Mouse (Mus musculus) heart, embryonic 11.5 days (tissue): ENCODE results near the gene Wt1. TPM values are rescaled to one million over a fixed set of nuclear protein-coding genes. Genes with fewer than 3 reads are reported as not detected.

ENCODE experiments used
- ATAC-seq: fragments of 200-750 bp; cut with Nextera tagmentation; replicated peaks from 2 replicates; pipeline ENCODE4 v1.8.0; 2017; ENCODE audit warnings: moderate library complexity; ENCODE audit not compliant: insufficient number of reproducible peaks, low FRiP score, low TSS enrichment
- H3K27ac ChIP-seq: fragments of 300-500 bp; sonication (generic); 2 replicates; pipeline ENCODE4 v1.5.1; 2014; ENCODE audit warnings: mild to moderate bottlenecking, low read depth, low read length
- H3K27me3 ChIP-seq: fragments of 300-500 bp; sonication (generic); 2 replicates; pipeline ENCODE4 v1.6.1; 2014; ENCODE audit warnings: mild to moderate bottlenecking, low read length, mixed read lengths; ENCODE audit not compliant: control insufficient read depth, insufficient read depth
- H3K36me3 ChIP-seq: fragments of 300-500 bp; sonication (generic); 2 replicates; pipeline ENCODE4 v1.6.1; 2014; ENCODE audit warnings: mild to moderate bottlenecking, low read length, moderate library complexity, mixed read lengths; ENCODE audit not compliant: control insufficient read depth, insufficient read depth
- H3K4me1 ChIP-seq: fragments of 300-500 bp; sonication (generic); 2 replicates; pipeline ENCODE4 v1.6.1; 2014; ENCODE audit warnings: low read length; ENCODE audit not compliant: control insufficient read depth, insufficient read depth
- H3K4me2 ChIP-seq: fragments of 300-500 bp; sonication (generic); 2 replicates; pipeline ENCODE4 v1.6.1; 2014; ENCODE audit warnings: mild to moderate bottlenecking, moderate library complexity
- H3K4me3 ChIP-seq: fragments of 300-500 bp; sonication (generic); 2 replicates; pipeline ENCODE4 v1.5.1; 2014; ENCODE audit warnings: low read depth, low read length
- H3K9ac ChIP-seq: fragments of 300-500 bp; sonication (generic); 2 replicates; pipeline ENCODE4 v1.6.1; 2014; ENCODE audit warnings: mild to moderate bottlenecking, low read depth, low read length, moderate library complexity
- H3K9me3 ChIP-seq: fragments of 300-500 bp; sonication (generic); replicated peaks from 2 replicates; pipeline ENCODE4 v1.6.1; 2016; ENCODE audit warnings: low read length; ENCODE audit not compliant: control insufficient read depth
- WGBS: fragments of 180-500 bp; shearing (Covaris S2); extraction: QIAGEN DNeasy Blood & Tissue Kit; methylation state at CpG from one replicate; pipeline ENCODE4 v1.1.7; 2014; ENCODE audit not compliant: insufficient replicate concordance; 5-methylcytosine and 5-hydroxymethylcytosine counted together
- polyA plus RNA-seq: library from polyadenylated mRNA; unstranded; fragments of >200 nt; fragmentation: Nextera tagmentation; extraction: Ambion mirVana; gene quantifications from 2 replicates; pipeline ENCODE4 v1.2.1, GENCODE M21; 2014

The Wt1 gene
- 32.9 and 37.5 TPM in 2 replicates for polyA plus RNA-seq

DNA sequence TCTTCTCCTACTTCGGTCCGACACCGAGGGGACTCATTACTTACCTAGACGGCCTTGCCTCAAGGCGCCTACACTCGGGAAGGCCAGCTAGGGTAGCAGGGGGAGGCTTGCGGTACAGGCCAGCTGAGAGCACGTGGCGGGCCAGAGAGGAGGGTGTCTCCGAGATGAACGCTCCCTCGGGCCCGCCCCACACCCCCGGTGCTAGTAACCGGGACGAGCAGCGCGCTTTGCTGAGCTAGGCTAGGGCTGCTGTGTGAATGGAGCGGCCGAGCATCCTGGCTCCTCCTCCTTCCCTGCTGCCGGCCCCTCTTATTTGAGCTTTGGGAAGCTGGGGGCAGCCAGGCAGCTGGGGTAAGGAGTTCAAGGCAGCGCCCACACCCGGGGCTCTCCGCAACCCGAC is at the start of gene Wt1:
Gene Wt1 (plus strand): TSS at position 251 of the 400 bp plus-strand sequence.
- H3K9me3 ChIP-seq = no peaks in the 10 kb centered on the region
- H3K27ac ChIP-seq = peak within 1 kb of the TSS; percentile 46; the same call in 1 of the 2 replicates
- H3K4me1 ChIP-seq = peaks cover 19% of the 10 kb centered on the region
- H3K4me2 ChIP-seq = peak within 1 kb of the TSS; percentile 55
- H3K36me3 ChIP-seq = no peaks in the 10 kb centered on the region
- peak within 1 kb of the TSS; percentile 46 for H3K9ac ChIP-seq
- WGBS = under 1% methylated on average over 25 of the region's 25 CpGs
- ATAC-seq = peak; percentile 64
- H3K4me3 ChIP-seq = peak within 1 kb of the TSS; percentile 47
- peaks cover 91% of the 10 kb centered on the region for H3K27me3 ChIP-seq

DNA sequence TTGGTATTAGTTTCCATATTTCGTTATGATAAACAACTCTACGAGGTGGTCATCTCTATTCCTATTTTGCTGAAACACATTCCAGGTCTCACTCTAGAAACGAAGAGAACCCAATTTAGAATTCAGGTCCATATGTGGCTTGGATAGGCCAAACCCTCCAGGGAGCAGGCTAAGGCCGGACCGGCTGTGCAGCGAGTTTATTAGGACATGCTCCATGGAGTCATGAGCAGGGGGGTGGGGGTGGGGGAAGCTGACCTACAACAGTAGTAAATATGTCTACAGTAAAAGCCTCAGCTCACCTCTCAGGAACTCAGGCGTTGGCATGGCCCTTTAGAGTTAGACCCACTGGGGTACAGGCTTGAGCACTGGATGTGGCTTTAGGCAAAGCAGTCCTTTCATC is 49.2 kb upstream of the Wt1 start:
- ATAC-seq = no peak
- Histone ChIP-seq H3K9me3 (no peaks in the 10 kb centered on the region), H3K27ac (no peak overlapping the region), H3K4me3 (no peak overlapping the region), H3K36me3 (no peaks in the 10 kb centered on the region), H3K9ac (no peak overlapping the region), H3K27me3 (no peaks in the 10 kb centered on the region), H3K4me1 (no peaks in the 10 kb centered on the region; the same call in 1 of the 2 replicates), H3K4me2 (no peak overlapping the region)
- WGBS = 79% methylated on average over 7 of the region's 7 CpGs

GRCm38 (mm10) chr2:105082256-105082790 is 44.0 kb upstream of the Wt1 start:
- no peaks in the 10 kb centered on the region for H3K36me3 ChIP-seq
- no peaks in the 10 kb centered on the region for H3K9me3 ChIP-seq
- no peak overlapping the region for H3K27ac ChIP-seq
- ATAC-seq = no peak
- H3K4me1 ChIP-seq = no peaks in the 10 kb centered on the region
- no peak overlapping the region for H3K4me3 ChIP-seq
- H3K9ac ChIP-seq = no peak overlapping the region
- WGBS = 12% methylated on average over 9 of the region's 9 CpGs
- H3K27me3 ChIP-seq = no peaks in the 10 kb centered on the region
- H3K4me2 ChIP-seq = no peak overlapping the region

DNA sequence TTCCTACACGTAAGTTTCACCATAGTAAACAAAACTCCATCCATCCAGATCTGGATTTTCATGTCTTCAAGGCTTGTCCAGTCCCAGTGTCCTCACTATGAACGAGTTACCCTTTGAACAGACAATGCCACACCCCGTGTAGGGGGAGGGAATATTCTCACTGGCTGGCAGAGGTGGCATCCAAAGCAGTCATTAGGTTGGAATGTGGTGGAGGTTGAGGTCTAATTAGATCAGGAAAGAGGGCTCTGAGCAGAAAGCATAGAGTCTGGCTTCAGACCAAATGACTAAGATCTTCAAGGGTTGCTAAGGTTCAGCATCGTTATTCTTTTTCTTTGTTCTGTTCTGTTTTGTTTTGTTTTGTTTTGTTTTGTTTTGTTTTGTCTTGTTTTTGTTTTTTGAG is 42.3 kb upstream of the Wt1 start:
- Histone ChIP-seq H3K9ac (no peak overlapping the region), H3K4me3 (no peak overlapping the region), H3K27me3 (no peaks in the 10 kb centered on the region), H3K36me3 (no peaks in the 10 kb centered on the region), H3K4me1 (0 out of 2 replicates have a peak, but pooled peaks cover 2% of the 10 kb centered on the region), H3K4me2 (no peak overlapping the region), H3K27ac (no peak overlapping the region), H3K9me3 (no peaks in the 10 kb centered on the region)
- WGBS = 67% methylated on average over 4 of the region's 4 CpGs
- no peak for ATAC-seq

DNA sequence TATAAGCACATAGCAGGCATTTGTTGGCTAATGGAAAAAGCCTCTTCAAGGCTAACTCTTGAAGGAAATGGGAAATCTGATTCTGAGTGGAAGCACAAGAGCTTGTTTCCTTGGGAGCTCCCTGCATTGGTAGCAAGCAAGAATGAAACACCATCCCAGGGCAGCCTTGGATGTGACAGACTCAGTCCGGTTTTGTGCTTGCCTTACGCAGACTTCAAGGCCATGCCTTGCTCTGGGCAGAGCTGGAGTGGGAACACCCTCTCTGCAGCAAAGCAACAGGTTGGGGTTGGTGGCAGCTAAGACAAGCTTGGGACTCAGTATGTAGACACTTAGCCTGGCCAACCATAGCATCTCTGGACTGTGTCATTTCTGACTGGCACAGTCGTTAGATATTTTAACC is 40.2 kb upstream of the Wt1 start:
- no peak for ATAC-seq
- Histone ChIP-seq H3K9me3 (no peaks in the 10 kb centered on the region), H3K27ac (no peak overlapping the region), H3K9ac (no peak overlapping the region), H3K36me3 (no peaks in the 10 kb centered on the region), H3K4me2 (no peak overlapping the region), H3K4me1 (0 out of 2 replicates have a peak, but pooled peaks cover 2% of the 10 kb centered on the region), H3K27me3 (no peaks in the 10 kb centered on the region), H3K4me3 (no peak overlapping the region)
- 88% methylated on average over 3 of the region's 3 CpGs for WGBS

- H3K4me3 ChIP-seq = no peak overlapping the region
- ATAC-seq = no peak
- 33% methylated on average over 3 of the region's 3 CpGs for WGBS
- H3K4me1 ChIP-seq = 0 out of 2 replicates have a peak, but pooled peaks cover 5% of the 10 kb centered on the region
- H3K9me3 ChIP-seq = no peaks in the 10 kb centered on the region
- no peak overlapping the region for H3K9ac ChIP-seq
- H3K4me2 ChIP-seq = no peak overlapping the region
- no peaks in the 10 kb centered on the region for H3K36me3 ChIP-seq
- H3K27ac ChIP-seq = no peak overlapping the region
- no peaks in the 10 kb centered on the region for H3K27me3 ChIP-seq
These were observed 38.3 kb upstream of the Wt1 start for GRCm38 (mm10) chr2:105088005-105088404.

DNA sequence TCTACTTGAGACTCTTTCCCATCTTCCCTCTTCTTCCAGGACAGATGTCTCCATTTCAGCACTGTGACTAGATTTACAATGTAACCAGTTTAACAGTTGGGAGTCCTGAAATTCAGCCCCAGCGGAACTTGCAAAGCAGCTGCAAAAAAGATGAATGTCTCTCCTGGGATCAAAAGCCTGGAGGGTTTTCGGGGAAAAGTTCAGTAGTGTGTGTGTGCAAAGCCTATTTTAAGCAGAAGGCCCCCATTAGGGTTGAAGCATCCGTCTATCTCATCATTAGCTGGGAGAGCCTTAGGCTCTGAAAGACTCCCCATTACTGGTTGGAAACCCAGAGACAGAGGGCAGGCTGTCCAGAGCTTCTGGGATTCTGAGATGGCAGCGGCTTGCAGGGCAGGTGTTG is 37.2 kb upstream of the Wt1 start:
- no peaks in the 10 kb centered on the region for H3K9me3 ChIP-seq
- H3K27me3 ChIP-seq = no peaks in the 10 kb centered on the region
- H3K4me2 ChIP-seq = no peak overlapping the region
- no peaks in the 10 kb centered on the region for H3K36me3 ChIP-seq
- WGBS = 57% methylated on average over 4 of the region's 4 CpGs
- H3K9ac ChIP-seq = no peak overlapping the region
- H3K27ac ChIP-seq = no peak overlapping the region
- 0 out of 2 replicates have a peak, but pooled peaks cover 5% of the 10 kb centered on the region for H3K4me1 ChIP-seq
- ATAC-seq = no peak
- H3K4me3 ChIP-seq = no peak overlapping the region

- Histone ChIP-seq H3K4me2 (no peak overlapping the region), H3K9me3 (no peaks in the 10 kb centered on the region), H3K4me1 (0 out of 2 replicates have a peak, but pooled peaks cover 5% of the 10 kb centered on the region), H3K27ac (0 out of 2 replicates have a peak overlapping the region, but pooled peaks have one; percentile 1), H3K9ac (no peak overlapping the region), H3K4me3 (no peak overlapping the region), H3K36me3 (no peaks in the 10 kb centered on the region), H3K27me3 (no peaks in the 10 kb centered on the region)
- peak; percentile 61; the same call in 1 of the 2 replicates for ATAC-seq
- WGBS = 48% methylated on average over 7 of the region's 7 CpGs
These were observed 36.5 kb upstream of the Wt1 start for GRCm38 (mm10) chr2:105089581-105090508.
